ENCODE assay signal across 8 mouse cellular contexts in genomic region chr16:34343968-34344367, GRCm38 (mm10).
DNase-seq lines count a peak whose midpoint lies in the region; ATAC-seq lines count a peak whose summit lies in the region.

No protein-coding gene starts in this region.

- ATAC-seq in intestine, embryonic 16.5 days, result 0 out of 2 replicates have a peak, but pooled peaks have one; percentile 47
- ATAC-seq in intestine, embryonic 15.5 days, result no peak
- ATAC-seq in megakaryocyte, adult 5-6 weeks (ENCODE audit: poor library complexity, severe bottlenecking), result no peak

- no peaks in the 10 kb centered on the region for H3K36me3 ChIP-seq in intestine, embryonic 16.5 days (ENCODE audit: control insufficient read depth, insufficient read depth, low read length)
- H3K36me3 ChIP-seq in intestine, embryonic 15.5 days, result no peaks in the 10 kb centered on the region

- intact Hi-C loops in heart, postnatal 14 days (cut with DNase I), result loop anchor here (2.0 kb wide), 2 partner anchors 261 to 357 kb away; no protein-coding TSS in a partner anchor
- intact Hi-C loops in left cerebral cortex, postnatal 25 days (cut with DNase I), result loop anchor here (2.0 to 5.0 kb wide), 2 partner anchors 183 to 228 kb away; partner anchors contain the start of gene Kalrn

- no peak overlapping the region for H3K4me2 ChIP-seq in intestine, embryonic 16.5 days (ENCODE audit: low read depth, low read length)
- no peak overlapping the region for H3K4me2 ChIP-seq in intestine, embryonic 15.5 days (replicated peaks)

- no peaks in the 10 kb centered on the region for H3K27me3 ChIP-seq in intestine, embryonic 16.5 days (replicated peaks; ENCODE audit: control insufficient read depth, insufficient read depth, low read length)
- no peaks in the 10 kb centered on the region for H3K27me3 ChIP-seq in intestine, embryonic 15.5 days (replicated peaks)

- no peak overlapping the region for H3K4me3 ChIP-seq in intestine, embryonic 16.5 days (ENCODE audit: low read length)
- no peak overlapping the region for H3K4me3 ChIP-seq in intestine, embryonic 15.5 days (replicated peaks)

- peaks cover 4% of the 10 kb centered on the region; the same call in 1 of the 2 replicates for H3K4me1 ChIP-seq in intestine, embryonic 16.5 days (ENCODE audit: control insufficient read depth, insufficient read depth, low read length)
- peaks cover 8% of the 10 kb centered on the region for H3K4me1 ChIP-seq in intestine, embryonic 15.5 days (replicated peaks)

- DNase-seq in ES-CJ7 (ENCODE audit: low read depth, low spot score), result peak; percentile 15
- peak; percentile 37 for DNase-seq in adrenal gland, postnatal 25 days
- peak; percentile 58 to 67 for DNase-seq in heart, postnatal 14 days
- DNase-seq in left cerebral cortex, postnatal 25 days (ENCODE audit: low spot score in 2 of 2), result peak; percentile 55 to 77
- DNase-seq in telencephalon, adult 2 months (ENCODE audit: low read depth, low spot score), result peak; percentile 55

- no peak overlapping the region for H3K27ac ChIP-seq in intestine, embryonic 16.5 days (ENCODE audit: low read length)
- H3K27ac ChIP-seq in intestine, embryonic 15.5 days, result no peak overlapping the region

- 54% methylated on average over 1 of the region's 1 CpGs for WGBS in intestine, embryonic 16.5 days
- 52% methylated on average over 1 of the region's 1 CpGs for WGBS in intestine, embryonic 15.5 days

- no peaks in the 10 kb centered on the region for H3K9me3 ChIP-seq in intestine, embryonic 16.5 days (ENCODE audit: control insufficient read depth, low read length)
- no peaks in the 10 kb centered on the region for H3K9me3 ChIP-seq in intestine, embryonic 15.5 days

- no peak overlapping the region for H3K9ac ChIP-seq in intestine, embryonic 16.5 days (ENCODE audit: low read depth, low read length)
- no peak overlapping the region for H3K9ac ChIP-seq in intestine, embryonic 15.5 days

Comparison
In these comparisons a context has a peak if more than half of its experiments do, and no peak if none do; other contexts are left out.
1. DNase-seq: peak in every context shown above with its lines; median percentile 66 in left cerebral cortex, postnatal 25 days; 62 in heart, postnatal 14 days; 55 in telencephalon, adult 2 months; 37 in adrenal gland, postnatal 25 days; 15 in ES-CJ7.